Mouse (Mus musculus) adrenal gland, postnatal 25 days (tissue): ENCODE data around the gene Ostm1. TPM values are rescaled to one million over a fixed set of nuclear protein-coding genes. Genes with fewer than 3 reads are reported as not detected.

Experiments used
- DNase-seq: peaks from one replicate; pipeline ENCODE4 v3.0.0; 2021; ENCODE audit warnings: mixed read lengths
- total RNA-seq: library from RNA; stranded (reverse); gene quantifications from 2 replicates; pipeline ENCODE4 v1.2.3, GENCODE M21; 2021

Ostm1 gene
- total RNA-seq, 1 experiment from 2014 or later = 27.4 TPM

DNA sequence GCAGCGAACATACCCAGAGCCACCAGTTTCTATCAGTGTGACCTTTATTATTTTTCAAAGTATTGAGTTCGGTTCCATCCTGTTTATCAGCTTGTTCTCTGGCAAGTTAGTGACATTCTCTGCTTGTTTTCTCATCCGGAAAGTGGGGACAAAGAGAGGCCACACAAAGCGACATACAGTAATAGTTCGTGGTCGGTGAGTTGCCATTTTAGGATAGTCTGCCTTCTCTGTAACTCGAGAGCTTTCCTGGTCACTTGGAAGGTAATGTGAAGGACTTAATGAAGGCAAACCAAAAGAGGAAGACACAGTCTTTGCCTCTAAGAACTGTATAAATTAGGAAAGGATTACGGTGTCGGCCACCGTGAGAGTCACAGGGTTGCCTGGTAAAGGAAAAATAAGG, 96.0 kb downstream of the Ostm1 start:
- DNase-seq = no peak

- DNase-seq = no peak
Observed at GRCm38 (mm10) chr10:42680582-42681001, 97.0 kb downstream of the Ostm1 start.

GRCm38 (mm10) chr10:42682421-42682820, 98.8 kb downstream of the Ostm1 start:
- DNase-seq = no peak

- no peak for DNase-seq
Observed at GRCm38 (mm10) chr10:42687873-42688272, 104.3 kb downstream of the Ostm1 start.

DNA sequence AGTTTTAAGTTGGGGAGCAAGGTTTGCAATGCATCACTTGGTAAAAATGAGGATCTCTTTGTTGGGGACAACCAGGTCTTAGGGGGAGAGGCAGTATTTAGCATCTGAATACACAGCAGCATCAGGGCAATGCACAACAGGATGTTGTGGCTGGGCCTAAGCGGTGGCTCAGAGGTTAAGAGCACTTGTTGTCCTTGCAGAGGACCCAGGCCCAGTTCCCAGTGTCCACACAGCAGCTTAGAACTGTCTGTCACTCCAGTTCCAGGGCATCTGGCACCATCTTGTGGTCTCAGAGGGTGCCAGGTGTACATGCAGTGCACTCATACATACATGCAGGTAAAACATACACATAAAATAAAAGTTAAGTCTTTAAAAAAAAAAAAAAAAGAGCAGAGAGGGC, 106.1 kb downstream of the Ostm1 start:
- no peak for DNase-seq

DNA sequence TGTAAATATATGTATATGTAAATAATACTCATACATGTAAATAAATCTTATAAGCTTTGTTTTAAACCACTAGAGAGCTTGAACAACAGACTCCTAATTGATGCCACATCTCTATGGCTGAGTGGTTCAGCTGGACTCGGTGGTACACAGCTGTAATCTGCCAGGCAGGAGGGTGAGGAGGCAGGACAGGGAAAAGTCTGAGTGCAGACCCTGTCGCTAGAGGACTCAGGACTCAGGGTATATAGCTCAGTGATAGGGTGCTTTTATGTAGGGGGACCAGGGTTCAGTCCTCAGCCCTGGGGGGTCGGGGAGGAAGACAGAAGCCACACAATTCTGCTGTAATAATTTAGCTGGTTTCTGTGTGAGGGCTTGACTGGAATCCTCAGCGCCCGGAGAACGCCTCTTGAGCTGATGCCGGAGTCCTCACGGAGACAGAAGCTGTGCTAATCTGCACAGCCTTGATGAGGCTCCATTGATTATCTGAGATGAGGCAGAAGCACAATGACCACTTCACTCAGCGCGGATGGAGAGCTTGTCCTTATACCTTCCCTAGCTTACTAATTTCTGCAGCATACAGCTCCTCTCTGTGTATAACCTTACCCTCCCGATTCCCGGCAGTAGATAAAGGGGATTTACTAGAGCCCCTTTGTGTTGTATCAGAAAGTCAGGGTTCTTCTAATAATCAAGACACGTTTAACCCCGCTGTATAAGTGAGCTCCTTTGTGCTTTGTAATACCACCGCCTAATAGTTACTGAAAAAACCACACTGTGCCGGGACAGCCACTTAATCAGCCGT, 106.8 kb downstream of the Ostm1 start:
- no peak for DNase-seq

DNA sequence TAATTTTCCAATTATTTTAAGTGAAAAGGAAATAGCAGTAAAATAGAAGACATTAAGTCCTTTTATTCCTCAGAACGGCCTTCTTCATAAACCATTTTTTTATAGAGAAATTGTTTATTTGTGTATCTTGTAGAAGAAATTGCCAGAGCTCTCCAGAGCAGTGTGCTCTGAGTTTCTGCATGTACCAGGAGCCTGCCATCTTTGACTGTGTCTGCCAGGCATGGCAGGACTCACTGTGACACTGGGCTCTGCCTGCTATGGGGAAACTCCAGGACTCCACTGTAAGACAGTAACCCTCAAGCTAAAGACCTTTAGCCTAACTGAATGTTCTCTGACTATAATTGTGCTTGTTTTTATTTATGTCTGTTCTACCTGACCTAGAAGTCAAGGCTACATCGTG, 107.4 kb downstream of the Ostm1 start:
- no peak for DNase-seq

DNA sequence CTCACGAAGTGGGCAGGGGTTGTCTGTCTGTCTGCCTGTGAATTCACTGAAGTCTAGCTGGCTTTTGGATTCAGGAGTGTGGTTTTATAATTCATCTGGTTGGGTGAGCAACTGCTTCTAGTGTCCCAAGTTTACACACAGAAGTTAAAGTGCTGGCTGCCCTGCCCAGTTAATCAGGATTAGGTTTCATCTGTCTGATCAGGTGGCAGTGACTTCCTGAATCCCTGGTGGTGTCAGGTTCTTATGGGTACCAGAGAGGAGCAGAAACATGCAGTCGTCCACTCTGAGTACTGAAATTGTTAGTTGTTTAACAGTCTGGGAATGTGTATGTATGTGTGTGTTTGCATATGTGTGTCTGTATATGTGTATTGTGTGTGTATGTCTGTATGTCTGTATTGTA, 108.5 kb downstream of the Ostm1 start:
- DNase-seq = no peak

- DNase-seq = no peak
Observed at GRCm38 (mm10) chr10:42692794-42693193, 109.2 kb downstream of the Ostm1 start.

- no peak for DNase-seq
Observed at GRCm38 (mm10) chr10:42693482-42693881, 109.9 kb downstream of the Ostm1 start.

- DNase-seq = no peak
Observed at GRCm38 (mm10) chr10:42696361-42696760, 112.7 kb downstream of the Ostm1 start.

DNA sequence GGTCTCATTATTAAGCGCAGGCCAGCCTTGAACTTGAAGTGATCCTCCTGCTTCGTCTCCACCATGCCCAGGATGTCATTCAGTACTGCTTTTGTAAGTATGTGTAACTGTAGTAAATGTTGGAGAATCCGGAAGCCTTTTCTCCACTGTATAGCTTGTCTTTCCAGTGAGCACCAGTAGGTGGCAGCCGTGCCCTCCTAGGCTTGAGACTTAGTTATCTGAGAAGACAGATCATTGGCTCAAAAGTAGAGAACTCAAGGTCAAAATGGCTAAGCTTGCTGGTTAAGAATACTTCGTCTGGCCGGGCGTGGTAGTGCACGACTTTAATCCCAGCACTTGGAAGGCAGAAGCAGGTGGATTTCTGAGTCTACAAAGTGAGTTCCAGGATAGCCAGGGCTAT, 113.4 kb downstream of the Ostm1 start:
- DNase-seq = peak; percentile 73

GRCm38 (mm10) chr10:42698375-42698774, 114.8 kb downstream of the Ostm1 start:
- DNase-seq = no peak

DNA sequence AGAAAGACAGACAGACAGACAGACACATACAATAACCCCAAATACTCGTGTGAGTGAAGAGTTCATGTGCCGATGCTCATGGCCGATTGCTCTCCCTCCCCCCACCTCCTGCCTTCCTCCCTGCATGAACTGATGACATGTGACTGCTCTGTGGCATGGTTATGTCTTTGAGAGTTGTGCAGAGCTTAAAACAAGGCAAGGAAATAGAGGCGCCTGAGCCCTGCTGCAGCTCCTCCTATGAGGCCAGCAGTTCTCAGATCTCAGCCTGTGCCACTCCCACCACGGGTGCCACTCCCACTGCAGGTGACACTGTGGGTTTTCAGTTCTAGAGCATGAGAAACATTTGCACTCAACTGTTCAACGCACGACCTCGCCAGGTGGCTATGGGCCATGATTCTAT, 115.4 kb downstream of the Ostm1 start:
- DNase-seq = no peak

GRCm38 (mm10) chr10:42702111-42702510, 118.5 kb downstream of the Ostm1 start:
- no peak for DNase-seq

DNA sequence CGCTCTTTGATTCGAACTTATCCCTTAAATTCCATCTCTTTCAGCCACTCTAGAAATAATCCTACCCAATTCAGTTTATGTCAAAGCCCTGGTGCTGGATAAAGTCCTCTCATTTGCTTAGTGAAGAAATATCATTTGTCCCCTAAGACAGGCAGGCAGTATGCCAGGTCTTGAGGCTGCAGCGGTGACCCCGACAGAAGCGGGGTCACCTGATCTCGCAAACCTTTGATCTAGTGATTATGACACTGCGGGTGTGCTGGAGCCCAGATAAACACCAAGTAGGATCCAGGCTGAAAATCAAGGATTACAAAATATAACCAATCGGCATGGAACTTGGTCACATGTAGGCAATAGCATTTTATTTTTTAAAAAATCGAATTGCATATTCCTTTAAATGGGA, 131.1 kb downstream of the Ostm1 start:
- peak; percentile 26 for DNase-seq

DNA sequence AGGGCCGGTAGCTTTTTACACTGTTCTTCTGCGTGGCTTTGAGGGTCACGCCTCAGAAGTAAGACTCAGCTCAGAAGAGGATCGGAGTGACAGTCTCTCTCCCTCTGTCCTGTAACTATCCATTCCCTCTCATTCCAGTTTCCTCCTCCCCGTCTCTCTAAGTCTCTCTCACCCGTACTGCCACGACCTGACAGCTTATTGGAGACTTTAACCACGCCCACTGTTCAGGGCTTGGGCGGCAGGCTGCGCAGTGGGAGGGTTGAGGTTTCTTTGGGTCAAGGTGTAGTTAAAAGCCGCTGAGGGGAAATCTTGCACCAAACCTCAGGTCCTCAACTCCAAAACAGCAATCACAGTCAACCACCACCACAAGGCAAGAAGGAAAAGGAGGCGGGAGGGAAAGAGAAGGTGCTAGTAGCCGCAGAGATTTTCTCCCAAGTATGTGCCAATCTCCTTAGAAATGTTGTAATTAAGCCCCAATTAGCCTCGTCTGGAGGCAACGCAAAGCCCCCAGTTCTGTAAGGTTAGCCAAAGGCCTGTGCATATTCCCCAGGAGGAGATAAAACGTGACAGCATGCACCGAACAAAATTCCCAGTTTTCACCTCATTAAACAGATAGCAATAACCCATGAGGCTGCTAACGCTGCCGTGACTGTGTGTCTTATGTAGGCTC, 131.9 kb downstream of the Ostm1 start:
- DNase-seq = no peak

GRCm38 (mm10) chr10:42722116-42722515, 138.5 kb downstream of the Ostm1 start:
- no peak for DNase-seq

- no peak for DNase-seq
Observed at GRCm38 (mm10) chr10:42723275-42724232, 139.9 kb downstream of the Ostm1 start.

- DNase-seq = no peak
Observed at GRCm38 (mm10) chr10:42729607-42730006, 146.0 kb downstream of the Ostm1 start.

- DNase-seq = peak; percentile 9
Observed at GRCm38 (mm10) chr10:42734546-42735060, 151.0 kb downstream of the Ostm1 start.

DNA sequence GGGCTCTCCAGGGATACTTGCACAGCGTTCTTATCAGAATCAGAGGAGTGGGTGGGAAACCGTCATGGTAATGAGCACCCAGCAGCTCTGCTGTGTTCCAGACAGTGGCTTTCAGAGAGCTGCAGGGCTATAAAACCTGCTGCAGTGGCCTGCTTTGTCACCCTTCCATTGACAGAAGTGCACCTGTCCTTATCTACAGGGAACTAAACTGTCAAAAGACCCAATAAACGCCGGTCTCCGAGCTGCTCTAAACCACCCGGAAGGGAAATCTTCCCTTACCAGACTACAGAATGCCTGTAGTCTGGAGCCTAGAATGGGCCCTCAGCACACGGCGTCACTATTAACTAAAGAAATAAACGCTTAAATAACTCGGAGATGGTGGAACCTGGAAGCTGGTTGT, 168.2 kb downstream of the Ostm1 start:
- DNase-seq = no peak
